Mouse (Mus musculus) olfactory bulb, adult 2 months (tissue): Measurements from ENCODE around the gene Klhl29.

Experiments used
- CTCF ChIP-seq: fragments of 200-500 bp; IDR thresholded peaks from 2 replicates; pipeline ENCODE4 v1.5.1; 2012; ENCODE audit warnings: low read depth, mild to moderate bottlenecking, low read length, moderate library complexity; ENCODE audit not compliant: insufficient read depth
- POLR2A ChIP-seq: fragments of 200-500 bp; IDR thresholded peaks from 2 replicates; pipeline ENCODE4 v1.6.1; 2012; ENCODE audit warnings: mild to moderate bottlenecking, low read depth, low read length, moderate library complexity; ENCODE audit not compliant: insufficient read depth

DNA sequence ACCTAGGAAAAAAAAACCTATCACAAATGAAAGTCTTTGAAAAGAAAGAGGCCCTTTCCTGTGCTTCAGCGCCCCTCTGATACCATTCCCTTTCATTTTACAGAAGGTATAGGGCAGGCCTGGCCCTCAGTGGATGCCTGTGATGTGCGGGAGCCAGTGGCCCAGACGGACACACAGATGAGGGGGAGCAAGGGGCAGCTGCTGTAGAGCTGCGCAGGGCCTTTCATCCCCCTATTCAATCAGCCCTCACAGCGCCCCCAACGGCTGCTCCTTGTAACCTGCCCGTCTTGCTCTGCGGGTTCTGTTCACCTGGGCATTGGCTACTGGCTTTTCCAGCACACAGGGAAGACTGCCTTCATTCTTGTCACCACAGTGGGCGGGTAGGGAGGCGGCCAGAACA is 223.6 kb downstream of the Klhl29 start:
- no peak for TF ChIP-seq POLR2A
- no peak for TF ChIP-seq CTCF
